Mouse (Mus musculus): ENCODE measurements at regions not wholly inside any gene's neighbourhood (a gene's known extent, or its start where the extent isn't known, plus 50 kb on each side); places are given as distances from the start of the nearest gene placed in this dataset.

DNA sequence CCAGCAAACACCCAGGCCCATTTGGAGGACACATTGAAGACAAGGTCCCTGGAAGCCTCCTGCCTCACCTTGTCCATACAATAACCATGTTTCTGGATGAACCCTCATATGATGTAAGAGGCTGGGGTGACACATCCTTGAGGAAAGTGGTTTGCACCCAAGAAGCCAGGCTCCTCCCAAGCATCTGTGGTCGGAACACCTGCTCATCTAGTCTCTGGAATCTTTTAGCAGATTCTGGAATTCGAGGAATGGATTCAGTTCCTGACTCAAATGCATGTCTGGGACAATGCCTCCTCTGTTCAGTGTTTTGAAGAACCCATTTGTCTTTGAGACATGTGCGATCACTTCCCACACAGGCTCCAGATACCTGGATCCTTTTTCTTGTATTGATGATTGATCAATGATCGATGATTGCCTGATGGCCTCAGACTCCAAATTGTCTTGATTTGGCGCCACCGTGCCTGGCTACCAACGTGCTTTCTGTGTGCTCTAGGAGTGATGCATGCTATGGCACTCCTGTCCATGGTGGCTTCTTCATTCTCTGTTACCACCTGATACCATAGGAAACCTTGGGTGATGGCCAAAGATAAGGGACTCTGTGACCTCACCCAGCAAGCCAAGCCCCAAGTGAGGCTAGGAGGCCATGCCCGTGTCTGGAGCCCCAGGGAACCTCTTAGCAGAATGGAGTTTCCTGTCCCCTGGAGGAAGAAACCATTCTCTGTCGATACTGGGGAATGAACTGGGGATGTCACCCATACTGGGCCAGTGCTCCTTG, 126.7 kb downstream of the Mn1 start:
- DNase-seq (ENCODE audit: low read depth in 2 of 2, low spot score in 2 of 2): no peak

DNA sequence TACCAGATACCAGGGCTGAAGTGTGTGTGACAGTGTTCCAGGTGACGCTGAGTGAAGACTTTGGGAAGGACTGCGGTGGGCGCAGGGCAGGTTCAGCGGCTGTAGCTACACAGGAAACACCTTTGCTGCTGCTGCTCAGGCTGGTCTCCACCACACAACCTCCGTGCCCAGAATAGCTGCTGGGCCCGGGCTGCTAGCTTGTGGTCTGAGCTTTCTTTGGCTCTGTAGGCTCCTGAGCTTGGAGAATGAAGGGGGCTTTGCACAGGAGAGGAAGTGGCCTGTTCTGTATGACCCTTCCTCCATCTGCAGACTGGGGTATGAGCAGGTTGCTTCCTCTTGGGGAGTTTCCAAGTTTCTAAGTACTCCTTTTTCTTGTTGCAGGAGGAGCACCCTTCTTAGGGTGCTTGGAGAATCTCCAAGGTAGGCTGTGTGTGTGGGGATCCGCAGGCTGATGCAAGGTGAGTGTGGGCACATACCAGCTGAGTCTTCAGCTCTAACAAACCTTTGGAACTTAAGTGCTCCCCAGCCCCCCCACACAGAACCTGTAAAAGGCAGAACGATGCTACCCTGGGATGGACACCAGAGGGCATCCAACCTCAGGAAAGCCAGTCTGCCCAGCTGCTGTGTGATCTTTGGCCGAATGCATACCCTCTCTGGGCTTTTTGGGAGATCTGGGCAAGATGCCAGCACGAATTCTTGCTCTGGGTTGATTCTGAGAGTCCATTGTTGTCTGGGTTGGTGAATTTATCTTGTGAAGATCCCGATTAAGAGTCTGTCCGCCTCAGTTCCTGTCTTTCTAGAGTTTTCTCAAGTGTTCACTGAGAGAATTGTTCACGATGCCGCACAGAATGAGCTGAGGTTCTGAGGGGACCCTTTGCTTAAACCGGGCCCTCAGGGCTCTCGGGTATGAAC, 136.6 kb downstream of the Mn1 start:
- peak in 1 of 2 experiments; percentile 11 for DNase-seq (ENCODE audit: low read depth in 2 of 2, low spot score in 2 of 2)

GRCm38 (mm10) chr5:111554551-111555311, 137.6 kb downstream of the Mn1 start:
- DNase-seq (ENCODE audit: low read depth in 2 of 2, low spot score in 2 of 2): no peak

GRCm38 (mm10) chr5:111555312-111555957, 138.3 kb downstream of the Mn1 start:
- DNase-seq (ENCODE audit: low read depth in 2 of 2, low spot score in 2 of 2): no peak

DNA sequence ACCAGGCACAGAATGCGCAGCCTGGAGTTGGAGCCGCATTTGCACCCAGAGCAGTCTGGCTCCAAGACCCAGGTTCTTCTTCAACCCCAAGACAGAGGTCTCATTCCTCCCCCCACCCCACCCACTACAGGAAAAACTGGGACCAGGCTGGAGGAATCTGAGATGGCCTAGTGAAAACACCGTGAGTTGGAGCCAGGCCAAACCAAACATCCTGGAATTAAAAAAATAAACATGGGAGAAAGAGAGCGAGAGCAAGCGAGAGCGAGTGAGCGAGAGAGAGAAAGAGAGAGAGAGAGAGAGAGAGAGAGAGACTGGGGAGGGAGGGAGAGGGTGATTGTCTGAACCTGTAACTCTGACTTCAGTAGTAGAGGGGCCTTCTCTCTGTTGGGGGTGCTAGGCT, 138.8 kb downstream of the Mn1 start:
- DNase-seq (ENCODE audit: low read depth in 2 of 2, low spot score in 2 of 2): no peak

GRCm38 (mm10) chr5:111560432-111560831, 143.3 kb downstream of the Mn1 start:
- no peak for DNase-seq (ENCODE audit: low read depth in 2 of 2, low spot score in 2 of 2)

GRCm38 (mm10) chr5:111561301-111561700, 144.1 kb downstream of the Mn1 start:
- peak in 1 of 2 experiments; percentile 13 for DNase-seq (ENCODE audit: low read depth in 2 of 2, low spot score in 2 of 2)

- DNase-seq (ENCODE audit: low read depth in 2 of 2, low spot score in 2 of 2): no peak
These were observed 153.7 kb downstream of the Mn1 start for GRCm38 (mm10) chr5:111570826-111571225.

GRCm38 (mm10) chr5:111573265-111573873, 156.2 kb downstream of the Mn1 start:
- DNase-seq (ENCODE audit: low read depth in 2 of 2, low spot score in 2 of 2): no peak

- DNase-seq (ENCODE audit: low read depth in 2 of 2, low spot score in 2 of 2): no peak
These were observed 157.2 kb downstream of the Mn1 start for GRCm38 (mm10) chr5:111574219-111574840.

GRCm38 (mm10) chr5:111575376-111575775, 158.2 kb downstream of the Mn1 start:
- no peak for DNase-seq (ENCODE audit: low read depth in 2 of 2, low spot score in 2 of 2)

- DNase-seq (ENCODE audit: low read depth in 2 of 2, low spot score in 2 of 2): no peak
These were observed 156.3 kb upstream of the Gm26897 start for GRCm38 (mm10) chr5:111577441-111577840.

DNA sequence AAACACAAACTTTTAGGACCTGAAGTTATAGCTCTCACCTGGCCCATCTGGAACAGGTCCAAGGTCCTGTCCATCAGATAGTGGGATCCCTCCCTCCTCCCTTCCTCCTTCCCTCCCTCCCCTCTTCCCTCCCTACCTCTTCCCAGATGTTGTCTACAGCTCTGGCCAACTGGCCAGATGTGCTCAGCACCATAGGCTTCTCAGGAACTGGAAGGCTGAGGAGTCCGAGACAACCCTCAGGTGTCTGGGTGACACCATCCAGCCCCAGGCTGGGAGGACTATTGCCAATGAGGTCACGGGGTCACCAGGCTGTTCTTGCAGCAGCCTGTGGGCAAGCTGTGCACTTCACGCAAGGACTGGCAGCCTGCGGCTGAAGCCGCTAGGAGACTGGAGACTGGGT, 155.6 kb upstream of the Gm26897 start:
- no peak for DNase-seq (ENCODE audit: low read depth in 2 of 2, low spot score in 2 of 2)

- no peak for DNase-seq (ENCODE audit: low read depth in 2 of 2, low spot score in 2 of 2)
These were observed 154.6 kb upstream of the Gm26897 start for GRCm38 (mm10) chr5:111578977-111579727.

- no peak for DNase-seq (ENCODE audit: low read depth in 2 of 2, low spot score in 2 of 2)
These were observed 152.6 kb upstream of the Gm26897 start for GRCm38 (mm10) chr5:111580870-111581771.

DNA sequence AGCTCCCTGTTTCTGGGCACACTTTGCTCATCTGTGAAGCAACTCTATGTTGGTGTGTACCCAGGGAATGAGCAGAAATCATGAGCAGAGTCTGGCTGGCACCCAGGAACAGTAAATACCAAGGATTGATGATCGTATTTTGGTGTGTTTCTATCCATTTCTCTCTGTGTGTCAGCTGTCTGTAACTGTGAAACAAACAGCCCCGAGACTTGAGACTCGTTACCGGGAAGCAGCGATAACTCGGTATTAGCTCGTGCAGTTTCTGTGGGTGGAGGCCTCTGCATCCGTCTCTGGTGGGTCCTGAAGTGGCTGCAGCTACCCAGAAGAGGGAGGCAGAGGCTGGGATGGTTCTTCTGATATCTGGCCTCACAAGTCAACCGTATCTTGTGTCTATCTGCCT, 151.7 kb upstream of the Gm26897 start:
- no peak for DNase-seq (ENCODE audit: low read depth in 2 of 2, low spot score in 2 of 2)

DNA sequence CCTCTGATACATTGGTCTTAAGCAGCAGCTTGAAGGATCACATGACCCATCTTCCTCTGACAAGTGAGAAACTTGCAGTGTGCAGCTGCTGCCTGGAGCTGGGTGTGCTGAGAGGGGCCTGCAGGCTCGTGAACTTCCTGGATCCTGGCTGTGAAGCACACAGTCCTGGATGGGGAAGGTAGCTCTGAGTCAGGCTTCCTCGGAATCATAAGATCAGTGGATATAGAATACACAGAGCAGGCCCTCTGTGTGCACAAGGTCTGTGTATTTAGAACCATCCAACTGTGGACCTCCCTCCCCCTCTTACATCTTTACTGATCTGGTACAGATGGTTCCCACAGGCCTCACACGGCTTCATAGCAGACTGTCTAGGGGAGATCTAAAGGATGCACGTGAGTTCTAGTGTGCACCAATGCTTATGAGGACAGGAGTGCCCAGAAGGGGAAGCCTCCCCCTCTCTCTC, 143.1 kb upstream of the Gm26897 start:
- DNase-seq (ENCODE audit: low read depth in 2 of 2, low spot score in 2 of 2): no peak

- no peak for DNase-seq (ENCODE audit: low read depth in 2 of 2, low spot score in 2 of 2)
These were observed 140.9 kb upstream of the Gm26897 start for GRCm38 (mm10) chr5:111592807-111593206.

Measured in CD8-positive naive resting alpha-beta T cell, adult 2 months (primary cell).